Mouse (Mus musculus) adrenal gland (tissue): ENCODE measurements around the gene Apoa2.
"Not testable (repeated sequence)": the region's sequence is repeated elsewhere in the genome, so short reads cannot be mapped to it uniquely, and the experiment has no call there.

Experiments used
- intact Hi-C: fragments of 180-260 bp; cut with DNase I; formaldehyde crosslinking; loops from one replicate; pipeline ENCODE4 v1.15.1; 2025

Apoa2 gene

GRCm38 (mm10) chr1:171234126-171234525 is 9.3 kb downstream of the Apoa2 start, which contains the start of gene Fcer1g:
Gene Fcer1g (minus strand): TSS chr1:171234365.
- intact Hi-C loops, result no loop called here

- intact Hi-C loops, result no loop called here
Observed at GRCm38 (mm10) chr1:171234538-171234937, 9.7 kb downstream of the Apoa2 start.

- intact Hi-C loops, result no loop called here
Observed at GRCm38 (mm10) chr1:171235791-171236190, 10.9 kb downstream of the Apoa2 start.

GRCm38 (mm10) chr1:171237438-171237837 is 12.6 kb downstream of the Apoa2 start:
- intact Hi-C loops, result no loop called here

- intact Hi-C loops, result loop anchor here (2.0 kb wide), 1 partner anchor 14 kb away; the partner anchor contains the start of gene Apoa2
Observed at GRCm38 (mm10) chr1:171238463-171238862, 13.6 kb downstream of the Apoa2 start.

GRCm38 (mm10) chr1:171239992-171240744 is 15.3 kb downstream of the Apoa2 start:
- intact Hi-C loops, result loop anchor here (2.0 kb wide), 1 partner anchor 15 kb away; the partner anchor contains the start of gene Apoa2

GRCm38 (mm10) chr1:171240911-171241310 is 16.1 kb downstream of the Apoa2 start:
- intact Hi-C loops, result no loop called here

- intact Hi-C loops, result not testable (repeated sequence)
Observed at GRCm38 (mm10) chr1:171241952-171242351, 17.1 kb downstream of the Apoa2 start.

GRCm38 (mm10) chr1:171245353-171245752 is 20.5 kb downstream of the Apoa2 start:
- intact Hi-C loops, result no loop called here

- intact Hi-C loops, result no loop called here
Observed at GRCm38 (mm10) chr1:171246709-171247452, 22.0 kb downstream of the Apoa2 start.

GRCm38 (mm10) chr1:171247453-171247841 is 22.6 kb downstream of the Apoa2 start:
- intact Hi-C loops, result no loop called here

- intact Hi-C loops, result no loop called here
Observed at GRCm38 (mm10) chr1:171247916-171248315, 23.1 kb downstream of the Apoa2 start.

GRCm38 (mm10) chr1:171248386-171249226 is 23.8 kb downstream of the Apoa2 start:
- intact Hi-C loops, result no loop called here

GRCm38 (mm10) chr1:171249913-171250600 is 25.2 kb downstream of the Apoa2 start, which contains the start of gene Adamts4:
Gene Adamts4 (plus strand): TSS chr1:171250421.
- intact Hi-C loops, result no loop called here

- intact Hi-C loops, result no loop called here
Observed at GRCm38 (mm10) chr1:171250680-171251593, 26.1 kb downstream of the Apoa2 start, which contains the start of gene Ndufs2. Gene Ndufs2 (minus strand): TSS chr1:171251388.

GRCm38 (mm10) chr1:171251594-171252324 is 26.9 kb downstream of the Apoa2 start:
- intact Hi-C loops, result no loop called here

GRCm38 (mm10) chr1:171252415-171252814 is 27.6 kb downstream of the Apoa2 start:
- intact Hi-C loops, result no loop called here

GRCm38 (mm10) chr1:171256095-171256818 is 31.4 kb downstream of the Apoa2 start:
- intact Hi-C loops, result loop anchor here (2.0 kb wide), 2 partner anchors 137 to 145 kb away; no protein-coding TSS in a partner anchor
